In the genomic region with DNA sequence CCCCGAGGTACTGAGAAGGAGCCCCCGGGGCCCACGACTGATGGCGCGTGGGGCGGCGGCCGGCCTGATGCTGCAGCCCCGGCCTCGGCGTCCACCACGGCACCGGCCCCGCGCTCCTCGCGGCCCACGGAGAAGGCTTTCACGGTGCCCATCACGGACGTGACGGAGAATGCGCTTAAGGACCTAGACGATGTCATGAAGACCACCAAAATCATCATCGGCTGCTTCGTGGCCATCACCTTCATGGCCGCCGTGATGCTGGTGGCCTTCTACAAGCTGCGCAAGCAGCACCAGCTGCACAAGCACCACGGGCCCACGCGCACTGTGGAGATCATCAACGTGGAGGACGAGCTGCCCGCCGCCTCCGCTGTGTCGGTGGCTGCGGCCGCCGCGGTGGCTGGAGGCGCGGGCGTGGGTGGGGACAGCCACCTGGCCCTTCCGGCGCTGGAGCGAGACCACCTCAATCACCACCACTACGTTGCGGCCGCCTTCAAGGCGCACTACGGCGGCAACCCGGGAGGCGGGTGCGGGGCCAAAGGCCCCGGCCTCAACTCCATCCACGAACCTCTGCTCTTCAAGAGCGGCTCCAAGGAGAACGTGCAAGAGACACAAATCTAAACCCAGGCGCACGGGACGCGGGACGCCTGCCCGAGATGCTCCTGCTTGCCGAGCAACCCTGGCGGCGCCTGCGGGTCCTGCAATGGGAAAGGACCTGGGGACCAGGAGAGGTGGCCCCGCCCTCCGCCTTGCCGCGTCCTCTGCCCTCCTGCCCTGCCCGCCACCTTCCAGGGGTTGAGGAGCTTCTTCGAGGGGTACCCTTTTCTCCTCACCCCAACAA, we compare ENCODE assay signal across 8 mouse cellular contexts. TPM values are rescaled to one million over a fixed set of nuclear protein-coding genes. Genes with fewer than 3 reads are reported as not detected.
A peak's percentile ranks its signal among the peaks of the same experiment; 100 is the strongest.
DNase-seq lines count a peak whose midpoint lies in the region; ATAC-seq and TF ChIP-seq lines count a peak whose summit lies in the region.

No protein-coding gene starts in this region.

- peak overlapping the region; percentile 24 for H3K4me3 ChIP-seq in embryonic facial prominence, embryonic 14.5 days (ENCODE audit: low read depth, low read length)
- peak overlapping the region; percentile 17; the same call in 1 of the 2 replicates for H3K4me3 ChIP-seq in kidney, postnatal 0 days (replicated peaks; ENCODE audit: low read depth, low read length)
- H3K4me3 ChIP-seq in midbrain, embryonic 13.5 days (replicated peaks) = no peak overlapping the region

- peak; percentile 56 for TF ChIP-seq CTCF in kidney, postnatal 0 days (IDR thresholded peaks at IDR 0.05; ENCODE audit: low read depth)

- DNase-seq in frontal cortex, postnatal 10 days (ENCODE audit: low spot score in 2 of 2) = peak; percentile 32 to 43
- DNase-seq in frontal cortex, postnatal 25 days (ENCODE audit: low spot score in 2 of 2) = no peak
- peak; percentile 51 for DNase-seq in spleen, adult 12 weeks (ENCODE audit: low spot score)
- DNase-seq in spleen, postnatal 36 days (ENCODE audit: low spot score in 2 of 2) = no peak
- no peak for DNase-seq in embryonic facial prominence, embryonic 14.5 days (ENCODE audit: low spot score)
- peak; percentile 51 for DNase-seq in kidney, postnatal 0 days (ENCODE audit: low spot score)
- no peak for DNase-seq in ovary, postnatal 14 days (ENCODE audit: low spot score)

- H3K9me3 ChIP-seq in embryonic facial prominence, embryonic 14.5 days (ENCODE audit: control insufficient read depth, low read length) = no peaks in the 10 kb centered on the region
- H3K9me3 ChIP-seq in kidney, postnatal 0 days (replicated peaks; ENCODE audit: low read length) = no peaks in the 10 kb centered on the region
- no peaks in the 10 kb centered on the region for H3K9me3 ChIP-seq in midbrain, embryonic 13.5 days

- H3K9ac ChIP-seq in embryonic facial prominence, embryonic 14.5 days (ENCODE audit: low read depth, low read length) = no peak overlapping the region
- H3K9ac ChIP-seq in kidney, postnatal 0 days (ENCODE audit: low read depth, low read length) = 0 out of 2 replicates have a peak overlapping the region, but pooled peaks have one; percentile 8
- peak overlapping the region; percentile 52 for H3K9ac ChIP-seq in midbrain, embryonic 13.5 days (replicated peaks)

- no peak for ATAC-seq in embryonic facial prominence, embryonic 14.5 days (ENCODE audit: low read depth)
- ATAC-seq in kidney, postnatal 0 days (replicated peaks; ENCODE audit: low FRiP score, low read depth) = no peak
- no peak for ATAC-seq in midbrain, embryonic 13.5 days

- peaks cover 40% of the 10 kb centered on the region for H3K27me3 ChIP-seq in embryonic facial prominence, embryonic 14.5 days (replicated peaks; ENCODE audit: control insufficient read depth, insufficient read depth, low read length)
- H3K27me3 ChIP-seq in kidney, postnatal 0 days (ENCODE audit: insufficient read depth, low read length) = peaks cover 28% of the 10 kb centered on the region
- H3K27me3 ChIP-seq in midbrain, embryonic 13.5 days = peaks cover 10% of the 10 kb centered on the region; the same call in 1 of the 2 replicates

- H3K4me1 ChIP-seq in embryonic facial prominence, embryonic 14.5 days (ENCODE audit: control insufficient read depth, insufficient read depth, low read length) = no peaks in the 10 kb centered on the region
- H3K4me1 ChIP-seq in kidney, postnatal 0 days (replicated peaks; ENCODE audit: insufficient read depth, low read length) = peaks cover 5% of the 10 kb centered on the region; the same call in 1 of the 2 replicates
- H3K4me1 ChIP-seq in midbrain, embryonic 13.5 days (replicated peaks) = peaks cover 55% of the 10 kb centered on the region

- H3K27ac ChIP-seq in embryonic facial prominence, embryonic 14.5 days (replicated peaks; ENCODE audit: low read depth, low read length) = no peak overlapping the region
- H3K27ac ChIP-seq in kidney, postnatal 0 days = no peak overlapping the region
- H3K27ac ChIP-seq in midbrain, embryonic 13.5 days = peak overlapping the region; percentile 9; the same call in 1 of the 2 replicates

- peak overlapping the region; percentile 50 for H3K4me2 ChIP-seq in embryonic facial prominence, embryonic 14.5 days (ENCODE audit: low read depth, low read length)
- H3K4me2 ChIP-seq in kidney, postnatal 0 days (ENCODE audit: low read length) = peak overlapping the region; percentile 54
- H3K4me2 ChIP-seq in midbrain, embryonic 13.5 days (replicated peaks) = no peak overlapping the region

- 0 out of 2 replicates have a peak, but pooled peaks cover 9% of the 10 kb centered on the region for H3K36me3 ChIP-seq in embryonic facial prominence, embryonic 14.5 days (ENCODE audit: control insufficient read depth, insufficient read depth, low read length)
- H3K36me3 ChIP-seq in kidney, postnatal 0 days (ENCODE audit: insufficient read depth, low read length) = no peaks in the 10 kb centered on the region
- H3K36me3 ChIP-seq in midbrain, embryonic 13.5 days = peaks cover 69% of the 10 kb centered on the region

- 15% methylated on average over 29 of the region's 77 CpGs for WGBS in embryonic facial prominence, embryonic 14.5 days
- 12% methylated on average over 77 of the region's 77 CpGs for whole genome bisulfite sequencing in kidney, postnatal 0 days
- WGBS in midbrain, embryonic 13.5 days = 26% methylated on average over 70 of the region's 77 CpGs

RNA-seq across cellular contexts. Expression of a gene that starts 2.8 kb away (rescaled TPM):
- polyA plus RNA-seq in embryonic facial prominence, embryonic 14.5 days (2014; fragmentation: Nextera tagmentation; extraction: Ambion mirVana) = 0.43 and 0.47 TPM in 2 replicates
- 5.4 and 5.8 TPM in 2 replicates for polyA plus RNA-seq in kidney, postnatal 0 days (2015; fragmentation: Nextera tagmentation; extraction: Ambion mirVana)
- polyA plus RNA-seq in midbrain, embryonic 13.5 days (2015; fragmentation: Nextera tagmentation; extraction: Ambion mirVana) = 8.6 and 10.8 TPM in 2 replicates

RNA-seq across cellular contexts. Expression of a gene that starts 5.3 kb away (rescaled TPM):
- 91.2 and 92.8 TPM in 2 replicates for polyA plus RNA-seq in embryonic facial prominence, embryonic 14.5 days (2014; fragmentation: Nextera tagmentation; extraction: Ambion mirVana)
- polyA plus RNA-seq in kidney, postnatal 0 days (2015; fragmentation: Nextera tagmentation; extraction: Ambion mirVana) = 51.1 and 52.4 TPM in 2 replicates
- 41.6 and 44.8 TPM in 2 replicates for polyA plus RNA-seq in midbrain, embryonic 13.5 days (2015; fragmentation: Nextera tagmentation; extraction: Ambion mirVana)

RNA-seq across cellular contexts. Expression of a gene that starts 33.6 kb away (rescaled TPM):
- 1.8 and 2.1 TPM in 2 replicates for polyA plus RNA-seq in embryonic facial prominence, embryonic 14.5 days (2014; fragmentation: Nextera tagmentation; extraction: Ambion mirVana)
- polyA plus RNA-seq in kidney, postnatal 0 days (2015; fragmentation: Nextera tagmentation; extraction: Ambion mirVana) = 0.26 and 0.42 TPM in 2 replicates
- polyA plus RNA-seq in midbrain, embryonic 13.5 days (2015; fragmentation: Nextera tagmentation; extraction: Ambion mirVana) = 15.7 and 16.4 TPM in 2 replicates

RNA-seq across cellular contexts. Expression of a gene that starts 33.9 kb away (rescaled TPM):
- 140 and 145 TPM in 2 replicates for polyA plus RNA-seq in embryonic facial prominence, embryonic 14.5 days (2014; fragmentation: Nextera tagmentation; extraction: Ambion mirVana)
- 113 and 136 TPM in 2 replicates for polyA plus RNA-seq in kidney, postnatal 0 days (2015; fragmentation: Nextera tagmentation; extraction: Ambion mirVana)
- polyA plus RNA-seq in midbrain, embryonic 13.5 days (2015; fragmentation: Nextera tagmentation; extraction: Ambion mirVana) = 118 and 129 TPM in 2 replicates

RNA-seq across cellular contexts. Expression of a gene that starts 33.9 kb away (rescaled TPM):
- 5.4 and 10.7 TPM in 2 replicates for polyA plus RNA-seq in embryonic facial prominence, embryonic 14.5 days (2014; fragmentation: Nextera tagmentation; extraction: Ambion mirVana)
- polyA plus RNA-seq in kidney, postnatal 0 days (2015; fragmentation: Nextera tagmentation; extraction: Ambion mirVana) = 17.1 and 19.2 TPM in 2 replicates
- 43.0 and 46.1 TPM in 2 replicates for polyA plus RNA-seq in midbrain, embryonic 13.5 days (2015; fragmentation: Nextera tagmentation; extraction: Ambion mirVana)

Comparison
In these comparisons a context has a peak if more than half of its experiments do, and no peak if none do; other contexts are left out.
1. DNase-seq: peak in frontal cortex, postnatal 10 days (2 of 2), spleen, adult 12 weeks (single experiment) and kidney, postnatal 0 days (single experiment); none in frontal cortex, postnatal 25 days (0 of 2), spleen, postnatal 36 days (0 of 2), embryonic facial prominence, embryonic 14.5 days (single experiment) and ovary, postnatal 14 days (single experiment).